Mouse (Mus musculus): Measurements from ENCODE around the gene Bricd5. TPM values are rescaled to one million over a fixed set of nuclear protein-coding genes. Genes with fewer than 3 reads are reported as not detected.

The Bricd5 gene
- polyA plus RNA-seq, 1 experiment from 2014 or later: not detected

GRCm38 (mm10) chr17:24477985-24478600, 4.4 kb downstream of the Bricd5 start:
- H3K4me1 ChIP-seq: peaks cover 28% of the 10 kb centered on the region
- H3K4me2 ChIP-seq: peak overlapping the region; percentile 81
- peaks cover 34% of the 10 kb centered on the region for H3K36me3 ChIP-seq
- ATAC-seq (ENCODE audit: insufficient read depth, low FRiP score, low read depth): peak; percentile 0; the same call in 1 of the 2 replicates
- no peaks in the 10 kb centered on the region for H3K27me3 ChIP-seq (replicated peaks)
- H3K9ac ChIP-seq: peak overlapping the region; percentile 37; the same call in 1 of the 2 replicates
- peak overlapping the region; percentile 96 for H3K4me3 ChIP-seq (replicated peaks)
- WGBS: 39% methylated on average over 11 of the region's 11 CpGs
- H3K27ac ChIP-seq: no peak overlapping the region
- H3K9me3 ChIP-seq: no peaks in the 10 kb centered on the region

- Histone ChIP-seq H3K36me3 (peaks cover 30% of the 10 kb centered on the region), H3K27ac (peak within 1 kb of the TSS; percentile 96), H3K9ac (peak within 1 kb of the TSS; percentile 91), H3K4me3 (replicated peaks) (peak within 1 kb of the TSS; percentile 96), H3K27me3 (replicated peaks) (no peaks in the 10 kb centered on the region), H3K4me1 (peaks cover 22% of the 10 kb centered on the region), H3K4me2 (peak within 1 kb of the TSS; percentile 81), H3K9me3 (no peaks in the 10 kb centered on the region)
- WGBS: under 1% methylated on average over 48 of the region's 48 CpGs
- peak; percentile 89 for ATAC-seq (ENCODE audit: insufficient read depth, low FRiP score, low read depth)
Observed at GRCm38 (mm10) chr17:24478663-24479380, 5.1 kb downstream of the Bricd5 start, which contains the start of gene Mlst8. Mlst8 (minus strand) TSS chr17:24479078.

DNA sequence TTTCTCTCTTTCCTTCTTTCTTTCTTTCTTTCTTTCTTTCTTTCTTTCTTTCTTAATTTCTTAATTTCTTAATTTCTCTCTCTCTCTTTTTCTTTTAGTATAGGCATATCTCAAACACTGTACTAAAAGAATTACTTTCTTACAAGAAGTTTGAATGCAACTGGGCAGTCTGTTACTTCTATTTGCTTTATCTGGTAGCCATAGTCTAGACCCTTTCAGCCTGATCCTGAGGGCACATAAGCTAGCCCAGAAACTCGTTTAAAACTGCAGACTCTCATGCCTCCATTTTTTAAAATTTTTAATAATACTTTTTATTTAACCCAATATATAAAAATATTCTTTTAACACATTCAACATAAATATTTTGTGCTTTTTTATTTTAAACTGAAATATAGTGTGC, 5.7 kb downstream of the Bricd5 start:
- no peak overlapping the region for H3K9ac ChIP-seq
- peak overlapping the region; percentile 96 for H3K4me3 ChIP-seq (replicated peaks)

GRCm38 (mm10) chr17:24480201-24480826, 6.6 kb downstream of the Bricd5 start:
- H3K4me2 ChIP-seq: 0 out of 2 replicates have a peak overlapping the region, but pooled peaks have one; percentile 2
- WGBS: 50% methylated on average over 3 of the region's 3 CpGs
- peaks cover 17% of the 10 kb centered on the region for H3K4me1 ChIP-seq
- no peaks in the 10 kb centered on the region for H3K27me3 ChIP-seq (replicated peaks)
- no peaks in the 10 kb centered on the region for H3K9me3 ChIP-seq
- no peak for ATAC-seq (ENCODE audit: insufficient read depth, low FRiP score, low read depth)
- H3K4me3 ChIP-seq (replicated peaks): no peak overlapping the region
- H3K27ac ChIP-seq: peak overlapping the region; percentile 54
- no peak overlapping the region for H3K9ac ChIP-seq
- peaks cover 16% of the 10 kb centered on the region for H3K36me3 ChIP-seq

More for the DNA sequence above, 5.7 kb downstream of the Bricd5 start:
- H3K9me3 ChIP-seq: no peaks in the 10 kb centered on the region
- H3K27me3 ChIP-seq (replicated peaks): no peaks in the 10 kb centered on the region
- H3K27ac ChIP-seq: no peak overlapping the region; the same call in 1 of the 2 replicates
- WGBS: 21% methylated on average over 1 of the region's 1 CpGs
- ATAC-seq (ENCODE audit: insufficient read depth, low FRiP score, low read depth): no peak
- peaks cover 17% of the 10 kb centered on the region for H3K4me1 ChIP-seq
- peaks cover 24% of the 10 kb centered on the region for H3K36me3 ChIP-seq
- peak overlapping the region; percentile 81; the same call in 1 of the 2 replicates for H3K4me2 ChIP-seq

GRCm38 (mm10) chr17:24481027-24481815, 7.5 kb downstream of the Bricd5 start:
- H3K27me3 ChIP-seq (replicated peaks): no peaks in the 10 kb centered on the region
- peaks cover 7% of the 10 kb centered on the region for H3K36me3 ChIP-seq
- H3K4me1 ChIP-seq: peaks cover 20% of the 10 kb centered on the region
- H3K9me3 ChIP-seq: no peaks in the 10 kb centered on the region
- whole genome bisulfite sequencing: 92% methylated on average over 20 of the region's 20 CpGs
- H3K4me2 ChIP-seq: no peak overlapping the region
- no peak overlapping the region for H3K4me3 ChIP-seq (replicated peaks)
- no peak overlapping the region for H3K27ac ChIP-seq
- H3K9ac ChIP-seq: no peak overlapping the region
- ATAC-seq (ENCODE audit: insufficient read depth, low FRiP score, low read depth): no peak

DNA sequence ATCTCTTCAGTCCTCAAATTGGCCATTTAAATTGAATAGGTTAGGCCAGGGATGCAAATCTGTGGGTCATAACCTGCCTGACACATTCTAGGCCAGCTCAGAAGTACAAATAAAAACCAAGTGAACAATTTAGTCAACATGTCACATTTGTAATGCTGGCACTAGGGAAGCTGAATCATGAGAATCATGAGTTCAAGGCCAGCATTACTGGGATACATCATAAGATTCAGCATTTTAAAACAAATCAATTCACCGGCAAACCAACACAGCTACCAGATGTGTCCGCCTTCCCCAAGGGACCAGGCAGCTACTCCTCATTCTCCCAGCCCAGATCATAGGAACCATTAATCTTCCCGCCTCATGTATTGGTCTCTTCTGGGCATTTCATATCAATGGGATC, 9.8 kb downstream of the Bricd5 start:
- Histone ChIP-seq H3K27me3 (replicated peaks) (peaks cover 12% of the 10 kb centered on the region), H3K27ac (no peak overlapping the region), H3K9me3 (no peaks in the 10 kb centered on the region), H3K4me2 (no peak overlapping the region), H3K36me3 (no peaks in the 10 kb centered on the region), H3K4me3 (replicated peaks) (no peak overlapping the region), H3K4me1 (peaks cover 9% of the 10 kb centered on the region; the same call in 1 of the 2 replicates), H3K9ac (no peak overlapping the region)
- WGBS: 85% methylated on average over 3 of the region's 3 CpGs
- no peak for ATAC-seq (ENCODE audit: insufficient read depth, low FRiP score, low read depth)

DNA sequence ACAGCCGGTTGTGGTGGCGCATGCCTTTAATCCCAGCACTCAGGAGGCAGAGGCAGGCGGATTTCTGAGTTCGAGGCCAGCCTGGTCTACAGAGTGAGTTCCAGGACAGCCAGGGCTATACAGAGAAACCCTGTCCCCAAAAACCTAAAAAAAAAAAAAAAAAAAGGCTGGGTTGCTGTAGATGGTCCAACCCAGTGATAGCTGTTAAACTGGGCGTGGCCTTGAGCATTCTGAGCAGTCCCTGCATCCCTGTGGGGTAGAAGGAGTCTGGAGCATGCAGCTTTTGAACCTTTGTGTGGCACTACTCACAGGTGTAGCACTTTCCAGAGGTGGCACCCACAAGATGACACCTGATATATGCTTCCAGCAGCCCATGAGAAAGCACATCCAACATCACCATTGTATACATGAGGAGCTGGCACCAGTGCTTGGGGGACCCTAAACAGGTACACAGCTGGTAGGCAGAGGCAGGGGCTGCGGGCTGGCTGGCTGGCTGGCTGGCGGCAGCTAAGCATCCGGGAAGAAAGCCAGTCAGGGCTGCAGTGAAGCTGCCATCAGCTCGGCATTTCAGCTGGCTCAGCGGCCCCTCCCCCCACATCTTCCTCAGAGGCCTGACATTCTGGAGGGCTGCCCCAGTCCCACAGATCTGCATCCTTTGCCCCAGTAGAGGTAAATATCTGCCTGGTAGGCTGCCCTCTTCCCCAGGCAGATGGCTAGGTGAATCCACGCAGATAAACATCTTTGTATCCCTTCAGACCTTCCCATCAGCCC, 11.6 kb downstream of the Bricd5 start:
- Histone ChIP-seq H3K4me3 (replicated peaks) (no peak overlapping the region), H3K4me2 (no peak overlapping the region), H3K9me3 (no peaks in the 10 kb centered on the region), H3K36me3 (no peaks in the 10 kb centered on the region), H3K27ac (no peak overlapping the region), H3K9ac (no peak overlapping the region), H3K27me3 (replicated peaks) (peaks cover 23% of the 10 kb centered on the region), H3K4me1 (peaks cover 9% of the 10 kb centered on the region)
- 49% methylated on average over 11 of the region's 11 CpGs for WGBS
- no peak for ATAC-seq (ENCODE audit: insufficient read depth, low FRiP score, low read depth)

DNA sequence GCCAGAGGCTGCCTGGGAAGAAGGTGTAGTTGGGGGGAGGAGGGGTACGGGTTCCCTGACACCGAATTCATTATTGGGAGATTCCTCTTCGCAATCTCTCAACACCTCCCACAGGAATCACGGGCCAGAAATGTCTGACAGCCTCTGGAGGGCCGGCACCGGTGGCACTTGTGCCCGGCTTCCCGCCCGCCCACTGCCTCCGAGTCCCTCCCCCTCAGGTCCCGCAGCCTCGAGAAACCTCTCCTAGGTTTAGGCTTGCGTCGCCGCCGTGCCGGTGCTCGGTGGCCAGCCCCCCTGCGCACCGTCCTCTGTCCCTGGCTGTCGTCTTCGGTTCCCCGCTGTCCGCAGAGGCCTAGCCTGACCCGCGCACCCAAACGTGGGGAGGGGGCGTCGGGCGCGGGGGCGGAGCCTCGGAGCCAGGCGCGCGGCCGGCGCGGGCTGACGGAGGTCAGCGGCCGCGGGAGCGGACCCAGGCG, 14.5 kb downstream of the Bricd5 start, which contains the start of gene Caskin1:
Caskin1 (plus strand) TSS at position 416 of the 476 bp plus-strand sequence.
- H3K9ac ChIP-seq: peak within 1 kb of the TSS; percentile 61; the same call in 1 of the 2 replicates
- no peaks in the 10 kb centered on the region for H3K9me3 ChIP-seq
- H3K27me3 ChIP-seq (replicated peaks): peaks cover 23% of the 10 kb centered on the region
- H3K27ac ChIP-seq: no peak within 1 kb of the TSS
- H3K4me2 ChIP-seq: peak within 1 kb of the TSS; percentile 99
- ATAC-seq (ENCODE audit: insufficient read depth, low FRiP score, low read depth): peak; percentile 41; the same call in 1 of the 2 replicates
- peak within 1 kb of the TSS; percentile 59 for H3K4me3 ChIP-seq (replicated peaks)
- WGBS: under 1% methylated on average over 44 of the region's 45 CpGs
- no peaks in the 10 kb centered on the region for H3K36me3 ChIP-seq
- peaks cover 9% of the 10 kb centered on the region for H3K4me1 ChIP-seq

DNA sequence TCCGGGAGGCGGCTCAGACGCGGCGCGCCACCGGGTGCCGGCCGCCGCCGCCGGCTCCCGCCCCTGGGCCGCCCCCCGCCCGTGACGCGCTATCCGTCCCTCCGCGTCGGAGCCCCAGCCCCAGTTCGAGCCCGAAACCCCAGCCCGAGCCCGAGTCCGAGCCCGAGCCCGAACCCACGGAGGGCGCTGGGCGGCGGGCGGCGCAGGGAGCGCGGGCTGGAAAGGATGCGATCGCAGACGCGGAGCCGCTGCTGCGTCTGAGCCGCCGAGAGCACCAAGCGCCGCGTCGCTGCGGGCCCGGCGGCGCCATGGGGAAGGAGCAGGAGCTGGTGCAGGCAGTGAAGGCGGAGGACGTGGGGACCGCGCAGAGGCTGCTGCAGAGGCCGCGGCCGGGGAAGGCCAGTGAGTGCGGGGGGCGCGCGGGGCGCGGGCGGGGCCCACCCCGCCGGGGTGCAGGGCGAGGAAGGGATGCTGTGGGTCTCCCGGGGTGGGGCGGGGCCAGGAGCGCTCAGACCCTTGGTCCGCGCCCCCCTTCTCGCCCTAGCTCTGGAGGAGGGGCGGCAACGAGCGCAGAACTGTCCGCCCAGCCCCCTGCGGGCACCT, 15.1 kb downstream of the Bricd5 start:
- Histone ChIP-seq H3K4me3 (replicated peaks) (peak overlapping the region; percentile 59), H3K36me3 (no peaks in the 10 kb centered on the region), H3K9me3 (no peaks in the 10 kb centered on the region), H3K4me2 (peak overlapping the region; percentile 99), H3K9ac (peak overlapping the region; percentile 61; the same call in 1 of the 2 replicates), H3K27me3 (replicated peaks) (peaks cover 23% of the 10 kb centered on the region), H3K27ac (no peak overlapping the region), H3K4me1 (peaks cover 9% of the 10 kb centered on the region)
- under 1% methylated on average over 73 of the region's 81 CpGs for WGBS
- peak; percentile 33; the same call in 1 of the 2 replicates for ATAC-seq (ENCODE audit: insufficient read depth, low FRiP score, low read depth)

GRCm38 (mm10) chr17:24489265-24490030, 15.8 kb downstream of the Bricd5 start:
- H3K4me3 ChIP-seq (replicated peaks): peak overlapping the region; percentile 59
- H3K36me3 ChIP-seq: no peaks in the 10 kb centered on the region
- peaks cover 9% of the 10 kb centered on the region for H3K4me1 ChIP-seq
- ATAC-seq (ENCODE audit: insufficient read depth, low FRiP score, low read depth): no peak
- 20% methylated on average over 19 of the region's 19 CpGs for WGBS
- H3K4me2 ChIP-seq: peak overlapping the region; percentile 99
- H3K9ac ChIP-seq: peak overlapping the region; percentile 61; the same call in 1 of the 2 replicates
- H3K27ac ChIP-seq: no peak overlapping the region
- no peaks in the 10 kb centered on the region for H3K9me3 ChIP-seq
- peaks cover 23% of the 10 kb centered on the region for H3K27me3 ChIP-seq (replicated peaks)
